9 mouse cellular contexts compared by ENCODE assay signal in genomic region chr11:77896480-77896819, GRCm38 (mm10). TPM values are rescaled to one million over a fixed set of nuclear protein-coding genes. Genes with fewer than 3 reads are reported as not detected.
DNase-seq lines count a peak whose midpoint lies in the region; ATAC-seq and TF ChIP-seq lines count a peak whose summit lies in the region.
"Had no signal": no experiment of that assay in that cellular context is flagged by ENCODE, and none has a peak within 500 bp of the region (broad histone marks: within the 10 kb centered on the region; RNA-seq: fewer than 3 reads in every experiment).

No protein-coding gene starts in this region.

- peak overlapping the region; percentile 38; the same call in 1 of the 2 replicates for H3K4me3 ChIP-seq in heart, embryonic 10.5 days
- no peak overlapping the region; the same call in 1 of the 2 replicates for H3K4me3 ChIP-seq in lung, embryonic 16.5 days (ENCODE audit: low read length)
- no peak overlapping the region for H3K4me3 ChIP-seq in hindbrain, embryonic 15.5 days
- no peak overlapping the region for H3K4me3 ChIP-seq in stomach, postnatal 0 days (ENCODE audit: low read depth, low read length)

- WGBS in heart, embryonic 10.5 days: 64% methylated on average over 6 of the region's 6 CpGs
- WGBS in lung, embryonic 16.5 days: 32% methylated on average over 6 of the region's 6 CpGs
- 12% methylated on average over 6 of the region's 6 CpGs for WGBS in hindbrain, embryonic 15.5 days
- WGBS in stomach, postnatal 0 days: 43% methylated on average over 6 of the region's 6 CpGs

- TF ChIP-seq EP300 in stomach, postnatal 0 days (optimal IDR thresholded peaks at IDR 0.05): no peak

- H3K4me1 ChIP-seq in heart, embryonic 10.5 days: peaks cover 31% of the 10 kb centered on the region
- peaks cover 31% of the 10 kb centered on the region for H3K4me1 ChIP-seq in lung, embryonic 16.5 days (replicated peaks; ENCODE audit: control insufficient read depth, insufficient read depth, low read length)
- H3K4me1 ChIP-seq in hindbrain, embryonic 15.5 days (replicated peaks): peaks cover 73% of the 10 kb centered on the region
- peaks cover 4% of the 10 kb centered on the region for H3K4me1 ChIP-seq in stomach, postnatal 0 days (replicated peaks; ENCODE audit: control insufficient read depth, insufficient read depth)

- peak overlapping the region; percentile 42; the same call in 1 of the 2 replicates for H3K9ac ChIP-seq in lung, embryonic 16.5 days (ENCODE audit: low read length)
- no peak overlapping the region for H3K9ac ChIP-seq in hindbrain, embryonic 15.5 days
- no peak overlapping the region for H3K9ac ChIP-seq in stomach, postnatal 0 days (ENCODE audit: low read length)

- no peak overlapping the region for H3K27ac ChIP-seq in heart, embryonic 10.5 days
- H3K27ac ChIP-seq in lung, embryonic 16.5 days (ENCODE audit: low read length): no peak overlapping the region; the same call in 1 of the 2 replicates
- peak overlapping the region; percentile 83 for H3K27ac ChIP-seq in hindbrain, embryonic 15.5 days (replicated peaks)
- no peak overlapping the region for H3K27ac ChIP-seq in stomach, postnatal 0 days (replicated peaks)

- H3K9me3 ChIP-seq in heart, embryonic 10.5 days: no peaks in the 10 kb centered on the region
- H3K9me3 ChIP-seq in lung, embryonic 16.5 days (ENCODE audit: control insufficient read depth, low read length): no peaks in the 10 kb centered on the region
- H3K9me3 ChIP-seq in hindbrain, embryonic 15.5 days: no peaks in the 10 kb centered on the region
- no peaks in the 10 kb centered on the region for H3K9me3 ChIP-seq in stomach, postnatal 0 days (ENCODE audit: control insufficient read depth, low read length)

- ATAC-seq in lung, embryonic 16.5 days (ENCODE audit: low read depth): no peak
- ATAC-seq in hindbrain, embryonic 15.5 days (ENCODE audit: low FRiP score, low read depth): no peak
- ATAC-seq in stomach, postnatal 0 days (ENCODE audit: low FRiP score, low TSS enrichment): no peak

- no peaks in the 10 kb centered on the region for H3K36me3 ChIP-seq in heart, embryonic 10.5 days
- H3K36me3 ChIP-seq in lung, embryonic 16.5 days (ENCODE audit: control insufficient read depth, insufficient read depth, low read length): no peaks in the 10 kb centered on the region
- H3K36me3 ChIP-seq in hindbrain, embryonic 15.5 days: no peaks in the 10 kb centered on the region
- H3K36me3 ChIP-seq in stomach, postnatal 0 days (ENCODE audit: control insufficient read depth, insufficient read depth, low read length): no peaks in the 10 kb centered on the region

- H3K4me2 ChIP-seq in lung, embryonic 16.5 days (ENCODE audit: low read depth, low read length): peak overlapping the region; percentile 28
- H3K4me2 ChIP-seq in hindbrain, embryonic 15.5 days: peak overlapping the region; percentile 44
- peak overlapping the region; percentile 15; the same call in 1 of the 2 replicates for H3K4me2 ChIP-seq in stomach, postnatal 0 days (replicated peaks; ENCODE audit: low read depth)

- peaks cover 52% of the 10 kb centered on the region for H3K27me3 ChIP-seq in heart, embryonic 10.5 days (ENCODE audit: insufficient read depth, poor library complexity, severe bottlenecking)
- 0 out of 2 replicates have a peak, but pooled peaks cover 2% of the 10 kb centered on the region for H3K27me3 ChIP-seq in lung, embryonic 16.5 days (ENCODE audit: control insufficient read depth, insufficient read depth, low read depth, low read length)
- H3K27me3 ChIP-seq in hindbrain, embryonic 15.5 days: 0 out of 2 replicates have a peak, but pooled peaks cover 3% of the 10 kb centered on the region
- no peaks in the 10 kb centered on the region for H3K27me3 ChIP-seq in stomach, postnatal 0 days (ENCODE audit: control insufficient read depth, insufficient read depth, low read length)

- no peak for TF ChIP-seq CTCF in stomach, postnatal 0 days (IDR thresholded peaks at IDR 0.05; ENCODE audit: low read depth)

- DNase-seq in heart, embryonic 10.5 days (ENCODE audit: low spot score): no peak
- no peak for DNase-seq in heart, adult 18-20 months
- DNase-seq in lung, postnatal 14 days: no peak
- no peak for DNase-seq in stomach, postnatal 0 days (ENCODE audit: low spot score)
- DNase-seq in kidney, adult 9 months: no peak
- DNase-seq in ovary, postnatal 10 days (ENCODE audit: low spot score): no peak
- DNase-seq: kidney, adult 11 months had no signal

RNA-seq across cellular contexts. Expression of gene Pipox, which starts 2.6 kb away (rescaled TPM):
- 2.0 and 3.0 TPM in 2 replicates for polyA plus RNA-seq in heart, embryonic 10.5 days (2016; fragmentation: Nextera tagmentation; extraction: Ambion mirVana)
- total RNA-seq in heart, adult 18-20 months (2021): under 1 TPM; 0.50 to 0.87 TPM
- polyA plus RNA-seq in lung, embryonic 16.5 days (2015; fragmentation: Nextera tagmentation; extraction: Ambion mirVana): 1.1 and 1.7 TPM in 2 replicates
- polyA plus RNA-seq in hindbrain, embryonic 15.5 days (2015; fragmentation: Nextera tagmentation; extraction: Ambion mirVana): 5.1 and 5.6 TPM in 2 replicates
- 8.4 and 10.1 TPM in 2 replicates for polyA plus RNA-seq in stomach, postnatal 0 days (2015; fragmentation: Nextera tagmentation; extraction: Ambion mirVana)

RNA-seq across cellular contexts. Expression of gene Sez6, which starts 34.1 kb away (rescaled TPM):
- polyA plus RNA-seq in heart, embryonic 10.5 days (2016; fragmentation: Nextera tagmentation; extraction: Ambion mirVana): 0.05 and 0.30 TPM in 2 replicates
- total RNA-seq in heart, adult 18-20 months (2021): under 1 TPM; 0.12 to 0.31 TPM
- 0.34 and 0.69 TPM in 2 replicates for polyA plus RNA-seq in lung, embryonic 16.5 days (2015; fragmentation: Nextera tagmentation; extraction: Ambion mirVana)
- polyA plus RNA-seq in hindbrain, embryonic 15.5 days (2015; fragmentation: Nextera tagmentation; extraction: Ambion mirVana): 123 and 151 TPM in 2 replicates
- polyA plus RNA-seq in stomach, postnatal 0 days (2015; fragmentation: Nextera tagmentation; extraction: Ambion mirVana): 1.2 and 1.4 TPM in 2 replicates

Comparison
In these comparisons a context has a peak if more than half of its experiments do, and no peak if none do; other contexts are left out.
1. RNA of gene Sez6, which starts 34.1 kb away (polyA plus RNA-seq): 123 to 151 TPM in hindbrain, embryonic 15.5 days; 1.2 to 1.4 TPM in stomach, postnatal 0 days, 0.34 to 0.69 TPM in lung, embryonic 16.5 days and 0.05 to 0.30 TPM in heart, embryonic 10.5 days; every median in the first group is over 10 times any median in the second.
2. Peak in every context shown above with its lines, with median percentiles within 50 percentile points of each other: H3K4me2 ChIP-seq.